ENCODE assay signal across 39 mouse cellular contexts in genomic region chr13:41128326-41128725, GRCm38 (mm10). TPM values are rescaled to one million over a fixed set of nuclear protein-coding genes. Genes with fewer than 3 reads are reported as not detected.
A peak's percentile ranks its signal among the peaks of the same experiment; 100 is the strongest.
DNase-seq lines count a peak whose midpoint lies in the region; ATAC-seq and TF ChIP-seq lines count a peak whose summit lies in the region.
"Had no signal": no experiment of that assay in that cellular context is flagged by ENCODE, and none has a peak within 500 bp of the region (broad histone marks: within the 10 kb centered on the region; RNA-seq: fewer than 3 reads in every experiment).

No protein-coding gene starts in this region.

- in situ Hi-C loops in CH12.LX (cut with MboI; ENCODE audit: low pct_ligation_motif_present, low pct_unique_long_range_greater_than_20kb, low sequenced_read_pairs), result loop anchor here (25.0 kb wide), 1 partner anchor 434 kb away; no protein-coding TSS in a partner anchor

- peak; percentile 54 for DNase-seq in CH12.LX (ENCODE audit: extremely low read depth)
- DNase-seq in lung, adult 2 months, result no peak
- no peak for DNase-seq in right cerebral cortex, postnatal 36 days (ENCODE audit: low spot score in 2 of 2)
- DNase-seq in left cerebral cortex, adult 18-20 months (ENCODE audit: low spot score in 2 of 2), result no peak
- DNase-seq: adrenal gland, postnatal 36 days; B cell, adult 2 months; cerebellum, adult 18-20 months; cerebellum, postnatal 10 days; gastrocnemius, postnatal 10 days; heart, adult 18-20 months; heart, postnatal 4 days; kidney, adult 2 months; kidney, postnatal 4 days; liver; lung, embryonic 14.5 days; lung, postnatal 14 days; thymus, postnatal 36 days had no signal

- no peaks in the 10 kb centered on the region for H3K36me3 ChIP-seq in megakaryocyte, embryonic 14.5 days (replicated peaks; ENCODE audit: low read length)
- H3K36me3 ChIP-seq in CH12.LX (replicated peaks in 1 of 2; ENCODE audit: control insufficient read depth in 1 of 2, insufficient read depth in 1 of 2, low read length in 1 of 2), result peaks cover 0 to 2% of the 10 kb centered on the region in 2 experiments
- H3K36me3 ChIP-seq: heart, embryonic 12.5 days; hindbrain, embryonic 15.5 days; intestine, embryonic 15.5 days; midbrain, embryonic 12.5 days had no signal

- H3K4me3 ChIP-seq in megakaryocyte, embryonic 14.5 days (replicated peaks), result peak overlapping the region; percentile 67
- H3K4me3 ChIP-seq in CH12.LX (replicated peaks in 1 of 3; ENCODE audit: low read depth in 2 of 3, low read length in 2 of 3, poor library complexity in 1 of 3), result no peak overlapping the region
- no peak overlapping the region for H3K4me3 ChIP-seq in lung, adult 2 months (replicated peaks; ENCODE audit: extremely low read depth, low read depth, low read length)
- H3K4me3 ChIP-seq: forebrain, embryonic 13.5 days; heart, embryonic 12.5 days; hindbrain, embryonic 15.5 days; intestine, embryonic 15.5 days; midbrain, embryonic 12.5 days had no signal

- 70% methylated on average over 8 of the region's 8 CpGs for WGBS in lung, adult 2 months

- dilution Hi-C loops in CH12.LX (cut with MboI; ENCODE audit: extremely low pct_ligation_motif_present, extremely low pct_unique_long_range_greater_than_20kb, low sequenced_read_pairs), result no loop called here

- no peak for ATAC-seq in megakaryocyte, adult 5-6 weeks (ENCODE audit: poor library complexity, severe bottlenecking)
- ATAC-seq in hematopoietic stem cell, adult 5-6 weeks (replicated peaks in 1 of 2; ENCODE audit: insufficient read depth in 1 of 2, low FRiP score in 2 of 2, low TSS enrichment in 1 of 2, low read depth in 1 of 2, poor library complexity in 2 of 2, severe bottlenecking in 2 of 2), result peak; percentile 53 to 59
- ATAC-seq: forebrain, embryonic 13.5 days; intestine, embryonic 15.5 days; Patski had no signal

- peaks cover 11% of the 10 kb centered on the region for H3K27me3 ChIP-seq in megakaryocyte, embryonic 14.5 days (replicated peaks)
- no peaks in the 10 kb centered on the region for H3K27me3 ChIP-seq in CH12.LX (replicated peaks)
- H3K27me3 ChIP-seq: forebrain, embryonic 13.5 days; heart, embryonic 12.5 days; hindbrain, embryonic 15.5 days; intestine, embryonic 15.5 days; midbrain, embryonic 12.5 days had no signal

- TF ChIP-seq POLR2A in CH12.LX (IDR thresholded peaks at IDR 0.05; ENCODE audit: low read depth, low read length), result no peak
- TF ChIP-seq POLR2A in lung, adult 2 months (IDR thresholded peaks at IDR 0.05; ENCODE audit: borderline replicate concordance, extremely low read depth, low read depth, low read length), result no peak

- H3K27ac ChIP-seq in CH12.LX (ENCODE audit: insufficient read depth, low read depth), result no peak overlapping the region
- H3K27ac ChIP-seq: forebrain, embryonic 13.5 days; hindbrain, embryonic 15.5 days; intestine, embryonic 15.5 days; liver, embryonic 14.5 days; midbrain, embryonic 12.5 days had no signal

- TF ChIP-seq RAD21 in CH12.LX (IDR thresholded peaks at IDR 0.05; ENCODE audit: low read depth, low read length), result no peak

- H3K9me3 ChIP-seq in megakaryocyte, embryonic 14.5 days, result no peaks in the 10 kb centered on the region
- no peaks in the 10 kb centered on the region for H3K9me3 ChIP-seq in CH12.LX (replicated peaks; ENCODE audit: low read length)
- H3K9me3 ChIP-seq: forebrain, embryonic 13.5 days; heart, embryonic 12.5 days; hindbrain, embryonic 15.5 days; intestine, embryonic 15.5 days; midbrain, embryonic 12.5 days had no signal

- peak overlapping the region; percentile 48 for H3K4me2 ChIP-seq in CH12.LX (ENCODE audit: insufficient read depth, low read depth, poor library complexity, severe bottlenecking)
- H3K4me2 ChIP-seq: forebrain, embryonic 13.5 days; heart, embryonic 12.5 days; hindbrain, embryonic 15.5 days; intestine, embryonic 15.5 days; lung, embryonic 14.5 days; midbrain, embryonic 12.5 days had no signal

- TF ChIP-seq EP300 in CH12.LX (IDR thresholded peaks at IDR 0.05; ENCODE audit: low read length), result no peak

- peak overlapping the region; percentile 5; the same call in 1 of the 2 replicates for H3K9ac ChIP-seq in CH12.LX (ENCODE audit: insufficient read depth, low read depth)
- H3K9ac ChIP-seq: forebrain, embryonic 13.5 days; heart, embryonic 12.5 days; hindbrain, embryonic 15.5 days; intestine, embryonic 15.5 days; liver, embryonic 14.5 days; lung, embryonic 14.5 days; midbrain, embryonic 12.5 days had no signal

- 0 out of 4 replicates have a peak, but pooled peaks of 1 of the 2 experiments have one; percentile 1 for TF ChIP-seq CTCF in CH12.LX (conservative IDR thresholded peaks at IDR 0.05 in 1 of 2, IDR thresholded peaks at IDR 0.05 in 1 of 2; ENCODE audit: low read depth in 2 of 2, low read length in 2 of 2)
- TF ChIP-seq CTCF in lung, adult 2 months (IDR thresholded peaks at IDR 0.05; ENCODE audit: insufficient read depth, low read length), result no peak

- H3K4me1 ChIP-seq in megakaryocyte, embryonic 14.5 days, result no peaks in the 10 kb centered on the region
- H3K4me1 ChIP-seq in CH12.LX (ENCODE audit: control insufficient read depth in 1 of 2, insufficient read depth in 2 of 2), result peaks cover 0 to 18% of the 10 kb centered on the region in 2 experiments; a peak in 2 of 4 replicates
- no peaks in the 10 kb centered on the region for H3K4me1 ChIP-seq in lung, adult 2 months (ENCODE audit: control insufficient read depth, insufficient read depth, low read length)
- H3K4me1 ChIP-seq: forebrain, embryonic 13.5 days; heart, embryonic 12.5 days; hindbrain, embryonic 15.5 days; intestine, embryonic 15.5 days; midbrain, embryonic 12.5 days had no signal

- no peaks in the 10 kb centered on the region for H3K79me2 ChIP-seq in CH12.LX (replicated peaks; ENCODE audit: control insufficient read depth, extremely low read depth, insufficient read depth, poor library complexity, severe bottlenecking)

TF ChIP-seq in CH12.LX, 34 proteins besides CTCF, POLR2A, EP300 and RAD21:
- TF ChIP-seq ETS1 (conservative IDR thresholded peaks at IDR 0.05; ENCODE audit: low read depth, low read length) (no peak), SMC3 (IDR thresholded peaks at IDR 0.05; ENCODE audit: low read depth, low read length) (0 out of 2 replicates have a peak, but pooled peaks have one; percentile 2), USF2 (conservative IDR thresholded peaks at IDR 0.05; ENCODE audit: low read depth, low read length) (no peak), TBP (conservative IDR thresholded peaks at IDR 0.05; ENCODE audit: low read depth, low read length) (no peak), ZKSCAN1 (IDR thresholded peaks at IDR 0.05; ENCODE audit: borderline replicate concordance, low read depth, low read length) (no peak), IRF4 (IDR thresholded peaks at IDR 0.05; ENCODE audit: low read depth, low read length) (peak; percentile 34), MAX (IDR thresholded peaks at IDR 0.05; ENCODE audit: low read length) (no peak), SIN3A (IDR thresholded peaks at IDR 0.05; ENCODE audit: low read length) (no peak), KAT2A (IDR thresholded peaks at IDR 0.05; ENCODE audit: insufficient replicate concordance, low read length) (no peak), ZC3H11A (IDR thresholded peaks at IDR 0.05; ENCODE audit: low read depth, low read length) (no peak), BHLHE40 (IDR thresholded peaks at IDR 0.05; ENCODE audit: low read depth, low read length) (peak; percentile 31; the same call in 1 of the 2 replicates)

RNA-seq across cellular contexts. Expression of gene Sycp2l, which starts 14.2 kb away (rescaled TPM):
- polyA plus RNA-seq in megakaryocyte, embryonic 14.5 days (2012; ENCODE audit: insufficient read depth, low replicate concordance), result not detected in 2 replicates
- total RNA-seq in megakaryocyte, adult 5-6 weeks (2015), result not detected in 2 replicates
- total RNA-seq in megakaryocyte, adult 5-6 weeks (2017), result not detected in 2 replicates
- total RNA-seq in CH12.LX (2012; rRNA removed) (0.21 TPM in 1 of 2 replicates, not detected in the other), CH12.LX (2014; rRNA removed) (0.36 and 1.0 TPM in 2 replicates)
- polyA plus RNA-seq in CH12.LX (2012; ENCODE audit: insufficient read length, low read depth), result 1.3 and 1.9 TPM in 2 replicates
- 0.25 TPM in 1 of 2 replicates, not detected in the other for total RNA-seq in hematopoietic stem cell, adult 5-6 weeks (2017)
- polyA plus RNA-seq in lung, adult 2 months (2012; rRNA removed), result not detected in 2 replicates
- under 1 TPM in 1 of 2 experiments, not detected in 1; 0.28 TPM for total RNA-seq in left cerebral cortex, adult 18-20 months (2021)
- total RNA-seq: adrenal gland, adult 18-20 months; adrenal gland, postnatal 36 days; gastrocnemius, postnatal 10 days; heart, adult 18-20 months; heart, postnatal 4 days; layer of hippocampus, postnatal 25 days; MEL had no signal
- polyA plus RNA-seq: brain, embryonic 14.5 days; heart, embryonic 12.5 days; heart, postnatal 0 days; hindbrain, embryonic 15.5 days; kidney, adult 2 months; kidney, embryonic 16.5 days; limb, embryonic 11.5 days; liver, embryonic 14.5 days; lung, embryonic 14.5 days; midbrain, embryonic 12.5 days; neural tube, embryonic 14.5 days; Patski had no signal

RNA-seq across cellular contexts. Expression of gene Gcm2, which starts 17.5 kb away (rescaled TPM):
- polyA plus RNA-seq in megakaryocyte, embryonic 14.5 days (2012; ENCODE audit: insufficient read depth, low replicate concordance), result not detected in 2 replicates
- total RNA-seq in megakaryocyte, adult 5-6 weeks (2015), result not detected in 2 replicates
- total RNA-seq in megakaryocyte, adult 5-6 weeks (2017), result 0.26 TPM in 1 of 2 replicates, not detected in the other
- total RNA-seq in CH12.LX (2012; rRNA removed) (1.4 and 2.4 TPM in 2 replicates), CH12.LX (2014; rRNA removed) (8.0 and 8.7 TPM in 2 replicates)
- polyA plus RNA-seq in CH12.LX (2012; ENCODE audit: insufficient read length, low read depth), result 7.2 and 9.0 TPM in 2 replicates
- not detected in 2 replicates for total RNA-seq in hematopoietic stem cell, adult 5-6 weeks (2017)
- polyA plus RNA-seq in lung, adult 2 months (2012; rRNA removed), result 0.05 TPM in 1 of 2 replicates, not detected in the other
- total RNA-seq in left cerebral cortex, adult 18-20 months (2021), result not detected
- total RNA-seq: adrenal gland, adult 18-20 months; adrenal gland, postnatal 36 days; gastrocnemius, postnatal 10 days; heart, adult 18-20 months; heart, postnatal 4 days; layer of hippocampus, adult 8-10 months; layer of hippocampus, postnatal 25 days; left cerebral cortex, postnatal 10 days; MEL had no signal
- polyA plus RNA-seq: brain, embryonic 14.5 days; cortical plate, adult 2 months; forebrain, embryonic 13.5 days; heart, embryonic 12.5 days; heart, postnatal 0 days; hindbrain, embryonic 15.5 days; intestine, embryonic 15.5 days; kidney, adult 2 months; kidney, embryonic 16.5 days; limb, embryonic 11.5 days; liver, embryonic 14.5 days; lung, embryonic 14.5 days; midbrain, embryonic 12.5 days; neural tube, embryonic 14.5 days; Patski; stomach, embryonic 16.5 days had no signal

RNA-seq across cellular contexts. Expression of gene Mak, which starts 48.8 kb away (rescaled TPM):
- polyA plus RNA-seq in megakaryocyte, embryonic 14.5 days (2012; ENCODE audit: insufficient read depth, low replicate concordance), result not detected in 2 replicates
- 0.23 and 0.27 TPM in 2 replicates for total RNA-seq in megakaryocyte, adult 5-6 weeks (2015)
- total RNA-seq in megakaryocyte, adult 5-6 weeks (2017), result 0.22 and 0.41 TPM in 2 replicates
- not detected in 2 replicates for total RNA-seq in CH12.LX (2012; rRNA removed)
- total RNA-seq in CH12.LX (2014; rRNA removed), result not detected in 2 replicates
- polyA plus RNA-seq in CH12.LX (2012; ENCODE audit: insufficient read length, low read depth), result not detected in 2 replicates
- total RNA-seq in hematopoietic stem cell, adult 5-6 weeks (2017), result not detected in 2 replicates
- polyA plus RNA-seq in lung, adult 2 months (2012; rRNA removed), result 2.8 and 4.1 TPM in 2 replicates
- total RNA-seq in left cerebral cortex, adult 18-20 months (2021), result 1 to 10 TPM; 2.9 to 3.0 TPM
- total RNA-seq: adrenal gland, postnatal 36 days; gastrocnemius, postnatal 10 days; heart, postnatal 4 days; MEL had no signal
- polyA plus RNA-seq: kidney, adult 2 months had no signal
